Mouse (Mus musculus) Patski (cell line): ENCODE data around the gene Sema5a. TPM values are rescaled to one million over a fixed set of nuclear protein-coding genes. Genes with fewer than 3 reads are reported as not detected.

ENCODE experiments used
- ATAC-seq: fragments of 100-300 bp; one replicate; pipeline ENCODE4 v1.8.0; 2021
- CTCF ChIA-PET: fragments of 350-600 bp; sonication (Branson Sonifier 250); formaldehyde crosslinking; loops from one replicate; lab custom pipeline; 2022; ENCODE audit warnings: inconsistent platforms; lab: Charles Lee
- POLR2A ChIA-PET: fragments of 350-600 bp; sonication (Branson Sonifier 250); formaldehyde crosslinking; loops from one replicate; lab custom pipeline; 2022; ENCODE audit warnings: antibody characterized with exemption, inconsistent platforms; lab: Charles Lee
- DNase-seq: peaks from one replicate; pipeline ENCODE4 v3.0.0-alpha.2; 2011; ENCODE audit warnings: low read depth, low spot score
- H3K27me3 ChIP-seq: fragments of 371-371 bp; one replicate; pipeline ENCODE4 v1.5.1; 2021
- CTCF ChIP-seq: fragments of 100-300 bp; IDR thresholded peaks from one replicate; pipeline ENCODE4 v1.5.1; 2021
- in situ Hi-C: fragments of 300-500 bp; cut with MboI; formaldehyde crosslinking; loops from 3 replicates; pipeline ENCODE4 v1.11.1; 2018; ENCODE audit warnings: low pct_unique_long_range_greater_than_20kb, mixed read lengths
- polyA plus RNA-seq: library from polyadenylated mRNA; unstranded; gene quantifications from one replicate; pipeline ENCODE4 v1.2.3, GENCODE M21; 2021

Sema5a gene
- polyA plus RNA-seq, 1 experiment from 2014 or later: 69.9 TPM

GRCm38 (mm10) chr15:32447558-32448349 is 203.1 kb downstream of the Sema5a start:
- ATAC-seq (no peak), DNase-seq (no peak)
- no peak for TF ChIP-seq CTCF
- POLR2A ChIA-PET: no interaction called here
- in situ Hi-C loops: no loop called here
- no peaks in the 10 kb centered on the region for H3K27me3 ChIP-seq
- CTCF ChIA-PET: no interaction called here

GRCm38 (mm10) chr15:32459046-32459445 is 214.4 kb downstream of the Sema5a start:
- no peak for DNase-seq
- in situ Hi-C loops: loop anchor here (25.0 kb wide), 1 partner anchor 447 kb away; no protein-coding TSS in a partner anchor
- ChIA-PET CTCF (no interaction called here), POLR2A (no interaction called here)
- TF ChIP-seq CTCF: no peak
- no peaks in the 10 kb centered on the region for H3K27me3 ChIP-seq
- ATAC-seq: no peak

- ChIA-PET CTCF (no interaction called here), POLR2A (no interaction called here)
- no peaks in the 10 kb centered on the region for H3K27me3 ChIP-seq
- DNase-seq (no peak), ATAC-seq (no peak)
- TF ChIP-seq CTCF: no peak
- in situ Hi-C loops: loop anchor here (25.0 kb wide), 1 partner anchor 448 kb away; no protein-coding TSS in a partner anchor
Observed at GRCm38 (mm10) chr15:32460238-32460637, 215.6 kb downstream of the Sema5a start.

- no peaks in the 10 kb centered on the region for H3K27me3 ChIP-seq
- ATAC-seq: no peak
- in situ Hi-C loops: loop anchor here (25.0 kb wide), 1 partner anchor 459 kb away; no protein-coding TSS in a partner anchor
- CTCF ChIA-PET: no interaction called here
- POLR2A ChIA-PET: no interaction called here
- TF ChIP-seq CTCF: no peak
- no peak for DNase-seq
Observed at GRCm38 (mm10) chr15:32471480-32472050, 227.0 kb downstream of the Sema5a start.

GRCm38 (mm10) chr15:32480747-32481146 is 236.1 kb downstream of the Sema5a start:
- in situ Hi-C loops: no loop called here

GRCm38 (mm10) chr15:32485064-32485964 is 240.7 kb downstream of the Sema5a start:
- no peak for DNase-seq
- H3K27me3 ChIP-seq: no peaks in the 10 kb centered on the region
- POLR2A ChIA-PET: no interaction called here
- in situ Hi-C loops: no loop called here
- no peak for ATAC-seq
- no peak for TF ChIP-seq CTCF
- CTCF ChIA-PET: interaction anchor here (1.4 to 2.4 kb wide), 2 partner anchors 9 to 11 kb away, joined by 3 to 9 read pairs; no protein-coding TSS in a partner anchor

More at GRCm38 (mm10) chr15:32480747-32481146, 236.1 kb downstream of the Sema5a start:
- TF ChIP-seq CTCF: no peak
- no peak for ATAC-seq
- H3K27me3 ChIP-seq: no peaks in the 10 kb centered on the region
- DNase-seq: no peak
- ChIA-PET POLR2A (no interaction called here), CTCF (no interaction called here)

- no peak for TF ChIP-seq CTCF
- ChIA-PET POLR2A (interaction anchor here (0.7 to 1.3 kb wide), 2 partner anchors 10 to 14 kb away, joined by 3 read pairs; no protein-coding TSS in a partner anchor), CTCF (interaction anchor here (1.2 kb wide), 1 partner anchor 16 kb away, joined by 3 read pairs; no protein-coding TSS in a partner anchor)
- no peaks in the 10 kb centered on the region for H3K27me3 ChIP-seq
- no peak for DNase-seq
- ATAC-seq: no peak
- in situ Hi-C loops: no loop called here
Observed at GRCm38 (mm10) chr15:32487968-32488367, 243.4 kb downstream of the Sema5a start.

GRCm38 (mm10) chr15:32494219-32494618 is 249.6 kb downstream of the Sema5a start:
- no peaks in the 10 kb centered on the region for H3K27me3 ChIP-seq
- no peak for DNase-seq
- ChIA-PET POLR2A (no interaction called here), CTCF (interaction anchor here (0.9 to 1.2 kb wide), 2 partner anchors 10 to 112 kb away, joined by 3 to 4 read pairs; no protein-coding TSS in a partner anchor)
- ATAC-seq: no peak
- no peak for TF ChIP-seq CTCF
- in situ Hi-C loops: no loop called here

GRCm38 (mm10) chr15:32494899-32495298 is 250.3 kb downstream of the Sema5a start:
- DNase-seq: no peak
- in situ Hi-C loops: no loop called here
- H3K27me3 ChIP-seq: no peaks in the 10 kb centered on the region
- CTCF ChIA-PET: interaction anchor here (0.9 to 1.5 kb wide), 4 partner anchors 10 to 112 kb away, joined by 3 to 4 read pairs (median 3); no protein-coding TSS in a partner anchor
- ATAC-seq: no peak
- POLR2A ChIA-PET: no interaction called here
- no peak for TF ChIP-seq CTCF

GRCm38 (mm10) chr15:32496880-32497279 is 252.3 kb downstream of the Sema5a start:
- H3K27me3 ChIP-seq: no peaks in the 10 kb centered on the region
- ChIA-PET CTCF (interaction anchor here (0.6 to 0.8 kb wide), 2 partner anchors 21 to 82 kb away, joined by 3 read pairs; no protein-coding TSS in a partner anchor), POLR2A (no interaction called here)
- in situ Hi-C loops: no loop called here
- ATAC-seq (no peak), DNase-seq (no peak)
- no peak for TF ChIP-seq CTCF
